Mouse (Mus musculus): ENCODE data around the gene Vav1.

DNA sequence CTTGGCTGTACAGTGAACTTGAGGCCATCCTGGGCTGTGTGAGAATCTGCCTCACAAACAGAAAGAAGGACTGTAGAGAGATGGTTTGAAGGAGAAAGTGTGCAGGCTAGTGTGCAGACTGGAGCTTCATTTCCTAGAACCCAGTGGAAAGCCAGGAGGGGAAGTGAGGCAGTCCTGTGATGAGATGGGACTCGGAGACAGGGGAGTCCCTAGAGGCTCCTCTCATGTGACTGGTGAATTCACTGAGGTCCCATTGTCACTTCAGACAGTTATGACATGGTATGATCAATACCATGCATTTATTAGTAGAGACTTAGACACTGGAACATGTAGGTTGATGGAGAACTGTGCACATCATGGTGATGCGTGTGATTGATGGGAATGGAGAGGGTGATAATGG is 13.4 kb downstream of the Vav1 start:
- TF ChIP-seq E2F4 (IDR thresholded peaks at IDR 0.05; ENCODE audit: insufficient read depth) (no peak), TCF12 (IDR thresholded peaks at IDR 0.05; ENCODE audit: insufficient read depth, poor library complexity, severe bottlenecking) (no peak), USF1 (IDR thresholded peaks at IDR 0.05; ENCODE audit: low read depth) (no peak), MAX (IDR thresholded peaks at IDR 0.05; ENCODE audit: low read depth) (no peak), POLR2A (IDR thresholded peaks at IDR 0.05; ENCODE audit: insufficient read length, low read depth) (no peak), POLR2AphosphoS2 (IDR thresholded peaks at IDR 0.05; ENCODE audit: insufficient read length, low read depth) (no peak), REST (IDR thresholded peaks at IDR 0.05; ENCODE audit: insufficient read depth, insufficient read length) (no peak), CEBPB (IDR thresholded peaks at IDR 0.05; ENCODE audit: insufficient read depth, poor library complexity, severe bottlenecking) (no peak), MYOD1 (IDR thresholded peaks at IDR 0.05; ENCODE audit: control insufficient read depth in 1 of 3, insufficient read length in 2 of 3, low read depth in 2 of 3) (no peak), MYOG (IDR thresholded peaks at IDR 0.05; ENCODE audit: control insufficient read depth in 1 of 3, insufficient read depth in 1 of 3, insufficient read length in 2 of 3, low read depth in 2 of 3) (no peak)
